Mouse (Mus musculus): ENCODE data around the gene Olfr78. TPM values are rescaled to one million over a fixed set of nuclear protein-coding genes. Genes with fewer than 3 reads are reported as not detected.

Gene Olfr78
- polyA plus RNA-seq (2015; fragmentation: Nextera tagmentation; extraction: Ambion mirVana): 0.90 and 0.95 TPM in 2 replicates

GRCm38 (mm10) chr7:102759266-102759665 is at the start of gene Olfr78, which contains the start of gene Olfr560:
TSS of gene Olfr78 (minus strand) at chr7:102759471.
TSS of gene Olfr560 (minus strand) at chr7:102759366.

GRCm38 (mm10) chr7:102803180-102803579 is 43.9 kb upstream of the Olfr78 start, which contains the start of gene Olfr564:
TSS of gene Olfr564 (plus strand) at chr7:102803480.

GRCm38 (mm10) chr7:102770921-102771320 is 11.7 kb upstream of the Olfr78 start, which contains the start of gene Olfr561:
TSS of gene Olfr561 (plus strand) at chr7:102771221.

GRCm38 (mm10) chr7:102727391-102727790 is 31.9 kb downstream of the Olfr78 start, which contains the start of gene Olfr559:
TSS of gene Olfr559 (minus strand) at chr7:102727491.

GRCm38 (mm10) chr7:102718970-102719369 is 40.3 kb downstream of the Olfr78 start, which contains the start of gene Olfr33:
TSS of gene Olfr33 (minus strand) at chr7:102719070.

GRCm38 (mm10) chr7:102701915-102702314 is 57.4 kb downstream of the Olfr78 start, which contains the start of gene Olfr558:
TSS of gene Olfr558 (plus strand) at chr7:102702215.

GRCm38 (mm10) chr7:102695358-102696125 is 63.7 kb downstream of the Olfr78 start, which contains the start of gene Olfr557:
TSS of gene Olfr557 (plus strand) at chr7:102695910.

Other genes with a start within 250 kb of the Olfr78 start
- not detected in 2 replicates for gene Olfr547, start 224.7 kb downstream of the Olfr78 start, polyA plus RNA-seq (2015; fragmentation: Nextera tagmentation; extraction: Ambion mirVana)
- not detected in 2 replicates for gene Olfr548-ps1, start 218.6 kb downstream of the Olfr78 start, polyA plus RNA-seq (2015; fragmentation: Nextera tagmentation; extraction: Ambion mirVana)
- gene Olfr549, start 209.6 kb downstream of the Olfr78 start, polyA plus RNA-seq (2015; fragmentation: Nextera tagmentation; extraction: Ambion mirVana): not detected in 2 replicates
- gene Trim21, start 194.0 kb downstream of the Olfr78 start, polyA plus RNA-seq (2015; fragmentation: Nextera tagmentation; extraction: Ambion mirVana): 0.17 and 0.50 TPM in 2 replicates
- gene Olfr550, start 188.0 kb downstream of the Olfr78 start, polyA plus RNA-seq (2015; fragmentation: Nextera tagmentation; extraction: Ambion mirVana): not detected in 2 replicates
- not detected in 2 replicates for gene Olfr551, start 167.6 kb downstream of the Olfr78 start, polyA plus RNA-seq (2015; fragmentation: Nextera tagmentation; extraction: Ambion mirVana)
- not detected in 2 replicates for gene Olfr552, start 161.7 kb downstream of the Olfr78 start, polyA plus RNA-seq (2015; fragmentation: Nextera tagmentation; extraction: Ambion mirVana)
- not detected in 2 replicates for gene Olfr553, start 141.3 kb downstream of the Olfr78 start, polyA plus RNA-seq (2015; fragmentation: Nextera tagmentation; extraction: Ambion mirVana)
- not detected in 2 replicates for gene Olfr554, start 121.0 kb downstream of the Olfr78 start, polyA plus RNA-seq (2015; fragmentation: Nextera tagmentation; extraction: Ambion mirVana)
- not detected in 2 replicates for gene Olfr555, start 100.6 kb downstream of the Olfr78 start, polyA plus RNA-seq (2015; fragmentation: Nextera tagmentation; extraction: Ambion mirVana)
- gene Olfr556, start 94.6 kb downstream of the Olfr78 start, polyA plus RNA-seq (2015; fragmentation: Nextera tagmentation; extraction: Ambion mirVana): not detected in 2 replicates
- gene Trim68, start 72.1 kb downstream of the Olfr78 start, polyA plus RNA-seq (2015; fragmentation: Nextera tagmentation; extraction: Ambion mirVana): 5.8 and 6.5 TPM in 2 replicates
- gene Olfr557, start 63.6 kb downstream of the Olfr78 start, polyA plus RNA-seq (2015; fragmentation: Nextera tagmentation; extraction: Ambion mirVana): not detected in 2 replicates
- 3.7 and 3.8 TPM in 2 replicates for gene Olfr558, start 57.3 kb downstream of the Olfr78 start, polyA plus RNA-seq (2015; fragmentation: Nextera tagmentation; extraction: Ambion mirVana)
- not detected in 2 replicates for gene Olfr33, start 40.4 kb downstream of the Olfr78 start, polyA plus RNA-seq (2015; fragmentation: Nextera tagmentation; extraction: Ambion mirVana)
- not detected in 2 replicates for gene Olfr559, start 32.0 kb downstream of the Olfr78 start, polyA plus RNA-seq (2015; fragmentation: Nextera tagmentation; extraction: Ambion mirVana)
- gene Olfr560, start 105 bp downstream of the Olfr78 start, polyA plus RNA-seq (2015; fragmentation: Nextera tagmentation; extraction: Ambion mirVana): not detected in 2 replicates
- gene Olfr561, start 11.8 kb upstream of the Olfr78 start, polyA plus RNA-seq (2015; fragmentation: Nextera tagmentation; extraction: Ambion mirVana): 0.09 and 0.23 TPM in 2 replicates
- not detected in 2 replicates for gene Olfr564, start 44.0 kb upstream of the Olfr78 start, polyA plus RNA-seq (2015; fragmentation: Nextera tagmentation; extraction: Ambion mirVana)
- gene Olfr566, start 99.3 kb upstream of the Olfr78 start, polyA plus RNA-seq (2015; fragmentation: Nextera tagmentation; extraction: Ambion mirVana): 0.15 TPM in 1 of 2 replicates, not detected in the other
- not detected in 2 replicates for gene Olfr568, start 117.7 kb upstream of the Olfr78 start, polyA plus RNA-seq (2015; fragmentation: Nextera tagmentation; extraction: Ambion mirVana)
- not detected in 2 replicates for gene Olfr569, start 131.4 kb upstream of the Olfr78 start, polyA plus RNA-seq (2015; fragmentation: Nextera tagmentation; extraction: Ambion mirVana)
- gene Olfr570, start 135.1 kb upstream of the Olfr78 start, polyA plus RNA-seq (2015; fragmentation: Nextera tagmentation; extraction: Ambion mirVana): not detected in 2 replicates
- gene Olfr571, start 158.1 kb upstream of the Olfr78 start, polyA plus RNA-seq (2015; fragmentation: Nextera tagmentation; extraction: Ambion mirVana): not detected in 2 replicates
- not detected in 2 replicates for gene Olfr572, start 164.9 kb upstream of the Olfr78 start, polyA plus RNA-seq (2015; fragmentation: Nextera tagmentation; extraction: Ambion mirVana)
- gene Olfr573-ps1, start 183.1 kb upstream of the Olfr78 start, polyA plus RNA-seq (2015; fragmentation: Nextera tagmentation; extraction: Ambion mirVana): not detected in 2 replicates
- not detected in 2 replicates for gene Olfr574, start 189.0 kb upstream of the Olfr78 start, polyA plus RNA-seq (2015; fragmentation: Nextera tagmentation; extraction: Ambion mirVana)
- not detected in 2 replicates for gene Olfr575, start 199.3 kb upstream of the Olfr78 start, polyA plus RNA-seq (2015; fragmentation: Nextera tagmentation; extraction: Ambion mirVana)
- not detected in 2 replicates for gene Olfr576, start 203.2 kb upstream of the Olfr78 start, polyA plus RNA-seq (2015; fragmentation: Nextera tagmentation; extraction: Ambion mirVana)
- not detected in 2 replicates for gene Olfr577, start 216.5 kb upstream of the Olfr78 start, polyA plus RNA-seq (2015; fragmentation: Nextera tagmentation; extraction: Ambion mirVana)
- gene Olfr578, start 229.9 kb upstream of the Olfr78 start, polyA plus RNA-seq (2015; fragmentation: Nextera tagmentation; extraction: Ambion mirVana): not detected in 2 replicates